8 mouse cellular contexts compared by ENCODE assay signal in the genomic region with DNA sequence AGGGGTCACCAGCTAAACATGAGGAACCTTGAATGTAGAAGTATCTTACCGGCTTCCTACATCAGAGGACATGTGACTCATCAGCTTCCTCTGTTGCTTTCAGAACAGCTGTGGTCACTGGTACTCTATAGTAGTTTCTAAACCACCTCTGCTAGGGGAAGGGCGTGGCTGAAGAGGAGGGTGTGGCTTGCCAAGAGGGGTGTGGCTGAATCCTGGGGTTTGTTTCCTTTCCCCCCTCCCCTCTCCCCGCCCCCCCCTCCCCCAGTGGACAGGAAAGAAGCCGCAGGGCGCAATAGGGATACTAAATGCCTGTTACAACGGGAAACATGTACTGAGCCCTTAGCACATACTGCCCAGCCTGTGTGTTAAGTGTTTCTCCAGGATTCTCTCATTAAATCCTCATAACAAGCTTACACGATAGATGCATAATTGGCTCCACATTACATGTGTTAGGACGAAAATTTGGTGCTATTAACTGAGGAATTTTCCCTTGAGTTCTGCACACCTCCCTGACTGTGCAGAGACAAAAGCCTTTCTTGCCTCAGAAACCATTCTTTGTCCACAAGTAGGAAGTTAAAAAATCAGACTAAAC.
A peak's percentile ranks its signal among the peaks of the same experiment; 100 is the strongest.
DNase-seq lines count a peak whose midpoint lies in the region; ATAC-seq and TF ChIP-seq lines count a peak whose summit lies in the region.

No protein-coding gene starts in this region.

- peak overlapping the region; percentile 20; the same call in 1 of the 2 replicates for H3K4me2 ChIP-seq in heart, embryonic 13.5 days
- peak overlapping the region; percentile 43 for H3K4me2 ChIP-seq in limb, embryonic 12.5 days
- 0 out of 2 replicates have a peak overlapping the region, but pooled peaks have one; percentile 9 for H3K4me2 ChIP-seq in midbrain, embryonic 13.5 days (replicated peaks)

- DNase-seq in c-Kit-positive CD71-negative TER-119-negative erythroid progenitor cells, embryonic 14.5 days (ENCODE audit: low read depth): peak; percentile 39
- DNase-seq in thymus, postnatal 14 days: peak; percentile 48
- DNase-seq in frontal cortex, postnatal 25 days (ENCODE audit: low spot score in 2 of 2): no peak
- no peak for DNase-seq in urinary bladder, postnatal 25 days (ENCODE audit: low spot score)

- no peak overlapping the region for H3K4me3 ChIP-seq in C2C12 (ENCODE audit: insufficient read depth, poor library complexity, severe bottlenecking)
- no peak overlapping the region for H3K4me3 ChIP-seq in heart, embryonic 13.5 days
- no peak overlapping the region for H3K4me3 ChIP-seq in limb, embryonic 12.5 days (replicated peaks)
- no peak overlapping the region for H3K4me3 ChIP-seq in midbrain, embryonic 13.5 days (replicated peaks)

- H3K79me2 ChIP-seq in C2C12 (ENCODE audit: control insufficient read depth, insufficient read depth): no peaks in the 10 kb centered on the region

- H3K27ac ChIP-seq in heart, embryonic 13.5 days (replicated peaks): no peak overlapping the region
- H3K27ac ChIP-seq in limb, embryonic 12.5 days: peak overlapping the region; percentile 60; the same call in 1 of the 2 replicates
- no peak overlapping the region for H3K27ac ChIP-seq in midbrain, embryonic 13.5 days

- H3K27me3 ChIP-seq in C2C12 (ENCODE audit: control insufficient read depth, insufficient read depth, insufficient read length): no peaks in the 10 kb centered on the region
- H3K27me3 ChIP-seq in heart, embryonic 13.5 days (replicated peaks): no peaks in the 10 kb centered on the region; the same call in 1 of the 2 replicates
- H3K27me3 ChIP-seq in limb, embryonic 12.5 days: no peaks in the 10 kb centered on the region
- H3K27me3 ChIP-seq in midbrain, embryonic 13.5 days: no peaks in the 10 kb centered on the region

- TF ChIP-seq CTCF in C2C12 (IDR thresholded peaks at IDR 0.05; ENCODE audit: control insufficient read depth, insufficient read depth, insufficient read length): no peak

- H3K9ac ChIP-seq in heart, embryonic 13.5 days: no peak overlapping the region
- H3K9ac ChIP-seq in limb, embryonic 12.5 days (replicated peaks): no peak overlapping the region
- no peak overlapping the region for H3K9ac ChIP-seq in midbrain, embryonic 13.5 days (replicated peaks)

- WGBS in heart, embryonic 13.5 days: 10% methylated on average over 7 of the region's 8 CpGs
- 4% methylated on average over 7 of the region's 8 CpGs for WGBS in limb, embryonic 12.5 days
- WGBS in midbrain, embryonic 13.5 days: 9% methylated on average over 8 of the region's 8 CpGs

- no peaks in the 10 kb centered on the region for H3K36me3 ChIP-seq in C2C12 (ENCODE audit: control insufficient read depth, insufficient read depth)
- no peaks in the 10 kb centered on the region for H3K36me3 ChIP-seq in heart, embryonic 13.5 days
- H3K36me3 ChIP-seq in limb, embryonic 12.5 days: no peaks in the 10 kb centered on the region
- no peaks in the 10 kb centered on the region for H3K36me3 ChIP-seq in midbrain, embryonic 13.5 days

- no peaks in the 10 kb centered on the region for H3K4me1 ChIP-seq in heart, embryonic 13.5 days
- H3K4me1 ChIP-seq in limb, embryonic 12.5 days (replicated peaks): peaks cover 24% of the 10 kb centered on the region
- peaks cover 11% of the 10 kb centered on the region for H3K4me1 ChIP-seq in midbrain, embryonic 13.5 days (replicated peaks)

- no peak overlapping the region for H3ac ChIP-seq in C2C12 (ENCODE audit: control insufficient read depth, insufficient read length, low read depth)

- ATAC-seq in heart, embryonic 13.5 days (ENCODE audit: extremely low read depth, insufficient number of reproducible peaks, low FRiP score, low TSS enrichment): no peak
- ATAC-seq in limb, embryonic 12.5 days (ENCODE audit: insufficient number of reproducible peaks, insufficient read depth, low FRiP score, low TSS enrichment, low read depth): peak; percentile 74
- ATAC-seq in midbrain, embryonic 13.5 days: peak; percentile 75

- no peaks in the 10 kb centered on the region for H3K79me3 ChIP-seq in C2C12 (ENCODE audit: low read depth)

- H3K9me3 ChIP-seq in heart, embryonic 13.5 days: no peaks in the 10 kb centered on the region
- H3K9me3 ChIP-seq in limb, embryonic 12.5 days: no peaks in the 10 kb centered on the region
- H3K9me3 ChIP-seq in midbrain, embryonic 13.5 days: no peaks in the 10 kb centered on the region

TF ChIP-seq in C2C12, 6 proteins besides CTCF, POLR2A, EP300 and RAD21:
- TF ChIP-seq CEBPB (IDR thresholded peaks at IDR 0.05; ENCODE audit: low read depth): no peak
- peak; percentile 3 for TF ChIP-seq MYOD1 (IDR thresholded peaks at IDR 0.05; ENCODE audit: control insufficient read depth, insufficient read length, low read depth)
- TF ChIP-seq USF1 (IDR thresholded peaks at IDR 0.05; ENCODE audit: low read depth): peak; percentile 73

Comparison
In these comparisons a context has a peak if more than half of its experiments do, and no peak if none do; other contexts are left out.
1. DNase-seq: peak in c-Kit-positive CD71-negative TER-119-negative erythroid progenitor cells, embryonic 14.5 days (single experiment) and thymus, postnatal 14 days (single experiment); none in frontal cortex, postnatal 25 days (0 of 2) and urinary bladder, postnatal 25 days (single experiment).
2. Peak in every context shown above with its lines, with median percentiles within 50 percentile points of each other: H3K4me2 ChIP-seq.